In the genomic region with DNA sequence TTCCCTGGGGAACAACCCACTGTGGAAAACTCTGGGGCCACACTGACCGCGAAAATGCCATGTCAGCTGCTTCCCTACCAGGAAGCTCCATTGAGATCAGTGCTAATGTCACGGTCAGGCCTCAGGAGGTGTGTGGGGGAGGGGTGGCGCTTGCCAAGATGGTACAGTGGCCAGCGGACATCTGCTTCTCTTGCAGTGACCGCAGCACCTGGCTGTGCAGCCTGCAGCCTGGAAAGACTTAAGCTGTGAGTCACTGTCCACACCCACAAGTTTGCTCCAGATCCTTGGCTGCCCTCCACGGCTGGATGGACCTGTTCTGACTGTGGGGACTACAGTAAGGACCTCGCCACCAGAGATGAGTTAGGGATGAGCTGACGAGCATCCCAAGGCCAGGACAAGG, we compare ENCODE assay signal across 9 mouse cellular contexts.
DNase-seq lines count a peak whose midpoint lies in the region; ATAC-seq lines count a peak whose summit lies in the region.
"Had no signal": no experiment of that assay in that cellular context is flagged by ENCODE, and none has a peak within 500 bp of the region (broad histone marks: within the 10 kb centered on the region; RNA-seq: fewer than 3 reads in every experiment).

No protein-coding gene starts in this region.

- peak; percentile 38 to 50 for DNase-seq in cerebellum, adult 18-20 months
- no peak for DNase-seq in cerebellum, adult 11 months
- peak; percentile 32 for DNase-seq in ovary, postnatal 36 days (ENCODE audit: low spot score)
- no peak for DNase-seq in ovary, postnatal 10 days (ENCODE audit: low spot score)
- peak; percentile 64 for DNase-seq in heart, postnatal 4 days
- DNase-seq in testis, postnatal 14 days (ENCODE audit: low spot score) = peak; percentile 20

- no peak overlapping the region for H3K27ac ChIP-seq in intestine, embryonic 15.5 days
- H3K27ac ChIP-seq: hindbrain, postnatal 0 days had no signal

- ATAC-seq in intestine, embryonic 15.5 days = no peak
- no peak for ATAC-seq in erythroblast, adult 5-6 weeks (replicated peaks; ENCODE audit: low FRiP score, poor library complexity, severe bottlenecking)

- no peak overlapping the region for H3K4me3 ChIP-seq in intestine, embryonic 15.5 days (replicated peaks)

- no peak overlapping the region for H3K4me2 ChIP-seq in intestine, embryonic 15.5 days (replicated peaks)

- 81% methylated on average over 9 of the region's 9 CpGs for WGBS in intestine, embryonic 15.5 days

- no peak overlapping the region for H3K9ac ChIP-seq in intestine, embryonic 15.5 days

- no peaks in the 10 kb centered on the region for H3K36me3 ChIP-seq in intestine, embryonic 15.5 days

- no peaks in the 10 kb centered on the region for H3K27me3 ChIP-seq in intestine, embryonic 15.5 days (replicated peaks)

- 0 out of 2 replicates have a peak, but pooled peaks cover 2% of the 10 kb centered on the region for H3K4me1 ChIP-seq in intestine, embryonic 15.5 days (replicated peaks)

- H3K9me3 ChIP-seq in intestine, embryonic 15.5 days = no peaks in the 10 kb centered on the region

Comparison
In these comparisons a context has a peak if more than half of its experiments do, and no peak if none do; other contexts are left out.
1. DNase-seq: peak in cerebellum, adult 18-20 months (2 of 2), ovary, postnatal 36 days (single experiment), heart, postnatal 4 days (single experiment) and testis, postnatal 14 days (single experiment); none in cerebellum, adult 11 months (single experiment) and ovary, postnatal 10 days (single experiment).